Mouse (Mus musculus): ENCODE measurements around the gene Aoc1.

Aoc1 gene

GRCm38 (mm10) chr6:48872596-48872995 lies at the start of gene Aoc1:
Gene Aoc1, plus strand, starts transcription at chr6:48872896.
- peak; percentile 16 for DNase-seq

GRCm38 (mm10) chr6:48825016-48825415 lies 47.7 kb upstream of the Aoc1 start:
- DNase-seq = peak; percentile 78

- no peak for DNase-seq
Observed at GRCm38 (mm10) chr6:48828976-48829375, 43.7 kb upstream of the Aoc1 start.

- no peak for DNase-seq
Observed at GRCm38 (mm10) chr6:48829651-48830050, 43.0 kb upstream of the Aoc1 start.

- no peak for DNase-seq
Observed at GRCm38 (mm10) chr6:48830241-48830640, 42.5 kb upstream of the Aoc1 start.

- no peak for DNase-seq
Observed at GRCm38 (mm10) chr6:48831141-48831540, 41.6 kb upstream of the Aoc1 start.

- DNase-seq = no peak
Observed at GRCm38 (mm10) chr6:48832426-48832825, 40.3 kb upstream of the Aoc1 start.

GRCm38 (mm10) chr6:48833515-48833914 lies 39.2 kb upstream of the Aoc1 start:
- DNase-seq = no peak

- no peak for DNase-seq
Observed at GRCm38 (mm10) chr6:48835241-48835640, 37.5 kb upstream of the Aoc1 start.

- DNase-seq = no peak
Observed at GRCm38 (mm10) chr6:48836146-48836545, 36.5 kb upstream of the Aoc1 start.

- no peak for DNase-seq
Observed at GRCm38 (mm10) chr6:48837516-48837915, 35.2 kb upstream of the Aoc1 start.

- no peak for DNase-seq
Observed at GRCm38 (mm10) chr6:48838321-48839080, 34.2 kb upstream of the Aoc1 start.

GRCm38 (mm10) chr6:48840371-48840969 lies 32.2 kb upstream of the Aoc1 start, which contains the start of gene Tmem176a:
Gene Tmem176a, plus strand, starts transcription at chr6:48840919.
- DNase-seq = peak; percentile 59

- peak; percentile 99 for DNase-seq
Observed at GRCm38 (mm10) chr6:48840973-48841625, 31.6 kb upstream of the Aoc1 start, which contains the start of gene Tmem176b. Gene Tmem176b, minus strand, starts transcription at chr6:48841496.

GRCm38 (mm10) chr6:48842111-48842842 lies 30.4 kb upstream of the Aoc1 start:
- DNase-seq = peak; percentile 83

- no peak for DNase-seq
Observed at GRCm38 (mm10) chr6:48845086-48845485, 27.6 kb upstream of the Aoc1 start.

- DNase-seq = peak; percentile 71
Observed at GRCm38 (mm10) chr6:48851820-48852491, 20.7 kb upstream of the Aoc1 start.

- DNase-seq = no peak
Observed at GRCm38 (mm10) chr6:48854155-48854554, 18.5 kb upstream of the Aoc1 start.

GRCm38 (mm10) chr6:48857613-48858302 lies 14.9 kb upstream of the Aoc1 start:
- DNase-seq = peak; percentile 44

GRCm38 (mm10) chr6:48860130-48860815 lies 12.4 kb upstream of the Aoc1 start:
- DNase-seq = peak; percentile 93

- DNase-seq = no peak
Observed at GRCm38 (mm10) chr6:48860851-48861250, 11.8 kb upstream of the Aoc1 start.

Data from kidney, adult 9 months (tissue).